Mouse (Mus musculus) cerebellum, postnatal 4 days (tissue): Measurements from ENCODE around the gene Dhh.

ENCODE experiments used
- DNase-seq, 2 experiments: peaks; one replicate each; pipeline ENCODE4 v3.0.0; 2022; ENCODE audit warnings: low spot score in 2 of 2, mixed read lengths in 1 of 2

The Dhh gene

GRCm38 (mm10) chr15:98851229-98851818, 47.0 kb downstream of the Dhh start:
- no peak for DNase-seq

GRCm38 (mm10) chr15:98850668-98851067, 47.7 kb downstream of the Dhh start:
- DNase-seq: no peak

GRCm38 (mm10) chr15:98849956-98850600, 48.3 kb downstream of the Dhh start:
- no peak for DNase-seq

GRCm38 (mm10) chr15:98849165-98849564, 49.2 kb downstream of the Dhh start:
- DNase-seq: no peak

- DNase-seq: no peak
Observed at GRCm38 (mm10) chr15:98846140-98846539, 52.2 kb downstream of the Dhh start.

GRCm38 (mm10) chr15:98845149-98845548, 53.2 kb downstream of the Dhh start:
- no peak for DNase-seq

- DNase-seq: no peak
Observed at GRCm38 (mm10) chr15:98843595-98844223, 54.6 kb downstream of the Dhh start.
